Mouse (Mus musculus) MEL (cell line): ENCODE measurements around the gene Xbp1. TPM values are rescaled to one million over a fixed set of nuclear protein-coding genes. Genes with fewer than 3 reads are reported as not detected.

Experiments
- DNase-seq: peaks from one replicate; pipeline ENCODE4 v3.0.0; 2011; ENCODE audit warnings: low read depth, low spot score
- H3K27ac ChIP-seq: 2 replicates; pipeline ENCODE4 v1.5.1; 2012; ENCODE audit warnings: low read depth, mild to moderate bottlenecking, control low read depth, low read length, moderate library complexity; ENCODE audit not compliant: control insufficient read depth
- H3K27me3 ChIP-seq, 2 experiments: fragments of 150-350 bp in 1 of 2; sonication (generic) in 1 of 2; 2 replicates each; pipeline ENCODE4 v1.6.1; 2012; ENCODE audit warnings: low read length in 2 of 2, mild to moderate bottlenecking in 2 of 2, improper control_type of control experiment in 1 of 2, moderate library complexity in 1 of 2; ENCODE audit not compliant: insufficient read depth in 2 of 2, control insufficient read depth in 1 of 2
- H3K36me3 ChIP-seq, 2 experiments: 2 replicates each; pipeline ENCODE4 v1.6.1; 2012 to 2014; ENCODE audit warnings: low read length in 2 of 2, improper control_type of control experiment in 1 of 2, inconsistent platforms in 1 of 2, mild to moderate bottlenecking in 1 of 2; ENCODE audit not compliant: insufficient read depth in 2 of 2, control insufficient read depth in 1 of 2
- H3K4me1 ChIP-seq, 2 experiments: fragments of 150-350 bp in 1 of 2; sonication (generic) in 1 of 2; 2 replicates each; pipeline ENCODE4 v1.6.1; 2012; ENCODE audit warnings: low read length in 2 of 2, improper control_type of control experiment in 1 of 2, mild to moderate bottlenecking in 1 of 2; ENCODE audit not compliant: insufficient read depth in 2 of 2, control insufficient read depth in 1 of 2
- H3K4me3 ChIP-seq, 2 experiments: fragments of 150-350 bp in 1 of 2; sonication (generic) in 1 of 2; 2 replicates each; pipeline ENCODE4 v1.5.1; 2012; ENCODE audit warnings: low read depth in 2 of 2, low read length in 2 of 2, mild to moderate bottlenecking in 2 of 2, moderate library complexity in 2 of 2, control low read depth in 1 of 2, improper control_type of control experiment in 1 of 2; ENCODE audit not compliant: control insufficient read depth in 1 of 2, insufficient read depth in 1 of 2
- H3K79me2 ChIP-seq: 2 replicates; pipeline ENCODE4 v1.6.1; 2012; ENCODE audit warnings: mild to moderate bottlenecking, low read length, moderate library complexity; ENCODE audit not compliant: control insufficient read depth, poor library complexity, insufficient read depth
- H3K9ac ChIP-seq: 2 replicates; pipeline ENCODE4 v1.6.1; 2012; ENCODE audit warnings: low read depth, mild to moderate bottlenecking, control low read depth, low read length, moderate library complexity; ENCODE audit not compliant: control insufficient read depth, poor library complexity, severe bottlenecking
- H3K9me3 ChIP-seq: fragments of 150-350 bp; sonication (generic); replicated peaks from 2 replicates; pipeline ENCODE4 v1.6.1; 2012; ENCODE audit warnings: mild to moderate bottlenecking, low read length, improper control_type of control experiment, moderate library complexity; ENCODE audit not compliant: insufficient read depth
- CHD2 ChIP-seq: IDR thresholded peaks from 2 replicates; pipeline ENCODE4 v1.6.1; 2011; ENCODE audit warnings: low read length, improper control_type of control experiment
- CTCF ChIP-seq, 3 experiments: IDR thresholded peaks in 2 of 3; conservative IDR thresholded peaks in 1 of 3; 2 replicates each; pipeline ENCODE4 v1.5.1; 2011 to 2012; ENCODE audit warnings: low read length in 3 of 3, low read depth in 2 of 3, mild to moderate bottlenecking in 2 of 3, improper control_type of control experiment in 1 of 3, inconsistent platforms in 1 of 3, mixed read lengths in 1 of 3, moderate library complexity in 1 of 3; ENCODE audit not compliant: control insufficient read depth in 1 of 3, insufficient read depth in 1 of 3, poor library complexity in 1 of 3, severe bottlenecking in 1 of 3
- ELF1 ChIP-seq: IDR thresholded peaks from 2 replicates; pipeline ENCODE4 v1.6.1; 2014; ENCODE audit warnings: low read depth, mild to moderate bottlenecking, inconsistent platforms, low read length, improper control_type of control experiment, moderate library complexity
- EP300 ChIP-seq, 2 experiments: IDR thresholded peaks; 2 replicates each; pipeline ENCODE4 v1.6.1; 2011; ENCODE audit warnings: improper control_type of control experiment in 2 of 2, low read length in 2 of 2, low read depth in 1 of 2, mild to moderate bottlenecking in 1 of 2
- GABPA ChIP-seq: IDR thresholded peaks from 2 replicates; pipeline ENCODE4 v1.6.1; 2012; ENCODE audit warnings: low read depth, mild to moderate bottlenecking, inconsistent platforms, low read length, improper control_type of control experiment, moderate library complexity
- GATA1 ChIP-seq: IDR thresholded peaks from 2 replicates; pipeline ENCODE4 v1.6.1; 2011; ENCODE audit warnings: low read depth, low read length, improper control_type of control experiment
- HCFC1 ChIP-seq: IDR thresholded peaks from 2 replicates; pipeline ENCODE4 v1.6.1; 2012; ENCODE audit warnings: low read depth, mild to moderate bottlenecking, inconsistent platforms, low read length, improper control_type of control experiment, moderate library complexity
- MAX ChIP-seq: IDR thresholded peaks from 2 replicates; pipeline ENCODE4 v1.6.1; 2011; ENCODE audit warnings: low read length, improper control_type of control experiment
- MEF2A ChIP-seq: IDR thresholded peaks from 2 replicates; pipeline ENCODE4 v1.6.1; 2014; ENCODE audit warnings: low read depth, mild to moderate bottlenecking, inconsistent platforms, low read length, improper control_type of control experiment; ENCODE audit not compliant: poor library complexity, insufficient replicate concordance, severe bottlenecking; ENCODE audit errors: extremely low read depth
- MYB ChIP-seq: IDR thresholded peaks from 2 replicates; pipeline ENCODE4 v1.6.1; 2011; ENCODE audit warnings: mild to moderate bottlenecking, low read depth, low read length, improper control_type of control experiment
- NRF1 ChIP-seq: IDR thresholded peaks from 2 replicates; pipeline ENCODE4 v1.6.1; 2014; ENCODE audit warnings: low read depth, mild to moderate bottlenecking, inconsistent platforms, low read length, improper control_type of control experiment, moderate library complexity; ENCODE audit not compliant: poor library complexity, insufficient read depth, severe bottlenecking
- POLR2A ChIP-seq, 2 experiments: IDR thresholded peaks; 2 replicates each; pipeline ENCODE4 v1.6.1; 2011 to 2012; ENCODE audit warnings: low read length in 2 of 2, mild to moderate bottlenecking in 2 of 2, control low read depth in 1 of 2, improper control_type of control experiment in 1 of 2, low read depth in 1 of 2, moderate library complexity in 1 of 2; ENCODE audit not compliant: control insufficient read depth in 1 of 2, insufficient read depth in 1 of 2, poor library complexity in 1 of 2
- RCOR1 ChIP-seq: IDR thresholded peaks from 2 replicates; pipeline ENCODE4 v1.6.1; 2012; ENCODE audit warnings: low read depth, mild to moderate bottlenecking, inconsistent platforms, low read length, improper control_type of control experiment
- SIN3A ChIP-seq: IDR thresholded peaks from 2 replicates; pipeline ENCODE4 v1.6.1; 2012; ENCODE audit warnings: low read length, improper control_type of control experiment, inconsistent platforms
- SMC3 ChIP-seq: IDR thresholded peaks from 2 replicates; pipeline ENCODE4 v1.6.1; 2011; ENCODE audit warnings: low read depth, low read length, improper control_type of control experiment
- TBP ChIP-seq: IDR thresholded peaks from 2 replicates; pipeline ENCODE4 v1.8.0; 2011; ENCODE audit warnings: low read depth, low read length, improper control_type of control experiment
- USF2 ChIP-seq, 2 experiments: IDR thresholded peaks; 2 replicates each; pipeline ENCODE4 v1.6.1; 2011 to 2012; ENCODE audit warnings: improper control_type of control experiment in 2 of 2, low read length in 2 of 2, borderline replicate concordance in 1 of 2, inconsistent platforms in 1 of 2, low read depth in 1 of 2, mild to moderate bottlenecking in 1 of 2; ENCODE audit not compliant: insufficient read depth in 1 of 2
- ZMIZ1 ChIP-seq: IDR thresholded peaks from 2 replicates; pipeline ENCODE4 v1.6.1; 2012; ENCODE audit warnings: low read depth, mild to moderate bottlenecking, inconsistent platforms, low read length, improper control_type of control experiment, moderate library complexity
- ZNF384 ChIP-seq: IDR thresholded peaks from 2 replicates; pipeline ENCODE4 v1.6.1; 2012; ENCODE audit warnings: low read depth, mild to moderate bottlenecking, inconsistent platforms, low read length, improper control_type of control experiment
- polyA plus RNA-seq, 2 experiments: library from polyadenylated mRNA; stranded (reverse) in 1 of 2; unstranded in 1 of 2; fragments of >175 nt in 1 of 2; fragments of >200 nt in 1 of 2; gene quantifications; 2 replicates each; pipeline versions ENCODE4 v1.2.1 to v1.2.4; 2012; ENCODE audit warnings: low replicate concordance in 2 of 2, low read depth in 1 of 2; ENCODE audit not compliant: insufficient read length in 2 of 2, insufficient read depth in 1 of 2, missing spikeins in 1 of 2
- total RNA-seq: library from RNA; depleted of rRNA; stranded (reverse); fragments of 300-350 nt; gene quantifications from 2 replicates; pipeline ENCODE4 v1.2.3, GENCODE M21; 2012

The Xbp1 gene
- total and polyA plus RNA-seq, 3 experiments, result 81.8 to 101 TPM; not detected in 1

DNA sequence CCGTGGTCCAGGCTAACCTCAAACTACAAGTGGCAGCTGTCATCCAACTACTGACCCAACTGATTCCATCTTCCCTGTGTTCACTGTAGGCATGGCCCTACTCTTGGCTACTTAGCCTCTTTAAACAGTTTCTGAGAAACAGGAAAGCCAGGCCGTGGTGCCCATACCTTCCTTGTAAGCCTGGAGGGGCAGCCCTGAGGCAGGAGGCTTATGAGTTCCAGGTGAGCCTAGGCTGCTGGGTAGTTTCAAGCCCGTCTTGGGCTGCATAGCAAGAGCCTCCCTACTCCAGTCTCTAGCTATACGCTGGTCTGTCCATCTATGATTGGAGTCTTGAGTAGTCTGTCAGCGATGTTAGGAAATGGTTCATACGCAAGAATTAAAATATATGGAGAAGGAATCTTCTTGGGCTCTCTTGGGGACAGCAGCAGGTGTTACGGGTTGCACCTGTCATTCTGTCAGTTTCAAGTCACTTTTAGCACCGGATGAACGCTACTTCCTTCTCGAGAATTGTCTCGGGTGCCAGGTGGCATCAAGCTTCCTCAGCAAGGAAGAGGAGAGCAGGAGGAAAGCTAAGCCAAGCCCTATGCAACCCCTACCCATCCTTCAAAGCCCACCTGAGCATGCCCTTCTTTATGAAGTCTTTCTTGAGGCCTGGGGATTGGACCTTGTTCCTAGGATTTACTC is 20.4 kb upstream of the Xbp1 start:
- Histone ChIP-seq H3K79me2 (no peaks in the 10 kb centered on the region), H3K27ac (no peak overlapping the region), H3K4me1 (peaks cover 0 to 6% of the 10 kb centered on the region in 2 experiments; a peak in 2 of 4 replicates), H3K9me3 (no peaks in the 10 kb centered on the region), H3K4me3 (no peak overlapping the region), H3K9ac (no peak overlapping the region), H3K36me3 (peaks cover 0 to 1% of the 10 kb centered on the region in 2 experiments; a peak in 1 of 4 replicates), H3K27me3 (no peaks in the 10 kb centered on the region)
- TF ChIP-seq MEF2A (no peak), SMC3 (no peak), POLR2A (IDR thresholded peaks at IDR 0.05; ENCODE audit: control insufficient read depth in 1 of 2, insufficient read depth in 1 of 2, low read depth in 1 of 2, low read length in 2 of 2, poor library complexity in 1 of 2) (no peak), NRF1 (no peak), CTCF (IDR thresholded peaks at IDR 0.05 in 2 of 3, conservative IDR thresholded peaks at IDR 0.05 in 1 of 3; ENCODE audit: control insufficient read depth in 1 of 3, insufficient read depth in 1 of 3, low read depth in 2 of 3, low read length in 3 of 3, poor library complexity in 1 of 3, severe bottlenecking in 1 of 3) (no peak), MAX (no peak), TBP (no peak), ZNF384 (no peak), EP300 (IDR thresholded peaks at IDR 0.05; ENCODE audit: low read depth in 1 of 2, low read length in 2 of 2) (no peak), SIN3A (no peak), HCFC1 (no peak), USF2 (IDR thresholded peaks at IDR 0.05; ENCODE audit: borderline replicate concordance in 1 of 2, insufficient read depth in 1 of 2, low read depth in 1 of 2, low read length in 2 of 2) (no peak), GATA1 (no peak), GABPA (no peak), ELF1 (no peak), MYB (no peak), ZMIZ1 (no peak), RCOR1 (no peak), CHD2 (no peak)
- no peak for DNase-seq
